Mouse (Mus musculus): ENCODE data around the gene Sema4a. TPM values are rescaled to one million over a fixed set of nuclear protein-coding genes. Genes with fewer than 3 reads are reported as not detected.

The Sema4a gene
- polyA plus RNA-seq, 1 experiment from 2014 or later: 23.1 TPM

- H3K4me1 ChIP-seq: no peaks in the 10 kb centered on the region
- no peak overlapping the region for H3K9ac ChIP-seq
- H3K27me3 ChIP-seq: no peaks in the 10 kb centered on the region
- H3K4me3 ChIP-seq: no peak overlapping the region
- no peak overlapping the region for H3K27ac ChIP-seq
- 93% methylated on average over 6 of the region's 6 CpGs for WGBS
- no peak for ATAC-seq (ENCODE audit: insufficient number of reproducible peaks, low FRiP score, low TSS enrichment, low read depth)
- peaks cover 24% of the 10 kb centered on the region for H3K36me3 ChIP-seq
- no peak overlapping the region for H3K4me2 ChIP-seq
- H3K9me3 ChIP-seq: no peaks in the 10 kb centered on the region
Measured at GRCm38 (mm10) chr3:88395288-88395687, 65.7 kb downstream of the Sema4a start.

- 77% methylated on average over 9 of the region's 9 CpGs for WGBS
- H3K9me3 ChIP-seq: no peaks in the 10 kb centered on the region
- H3K9ac ChIP-seq: no peak overlapping the region
- peaks cover 18% of the 10 kb centered on the region for H3K36me3 ChIP-seq
- H3K4me1 ChIP-seq: no peaks in the 10 kb centered on the region
- H3K27me3 ChIP-seq: no peaks in the 10 kb centered on the region
- ATAC-seq (ENCODE audit: insufficient number of reproducible peaks, low FRiP score, low TSS enrichment, low read depth): no peak
- H3K27ac ChIP-seq: no peak overlapping the region
- H3K4me2 ChIP-seq: no peak overlapping the region
- no peak overlapping the region for H3K4me3 ChIP-seq
Measured at GRCm38 (mm10) chr3:88393776-88394375, 67.1 kb downstream of the Sema4a start.

Small RNA genes within 50 kb of the gene (microRNA-seq; reads per million reads assigned to microRNA genes)
- not detected for gene Mir7011

Other genes starting within 250 kb of the Sema4a start
- 24.1 and 25.6 TPM in 2 replicates for gene Rhbg, start 206.5 kb downstream of the Sema4a start, polyA plus RNA-seq (2015; fragmentation: Nextera tagmentation; extraction: Ambion mirVana)
- gene Gm38392, start 174.0 kb downstream of the Sema4a start, polyA plus RNA-seq (2015; fragmentation: Nextera tagmentation; extraction: Ambion mirVana): 2.0 and 4.1 TPM in 2 replicates
- gene Tsacc, start 164.2 kb downstream of the Sema4a start, polyA plus RNA-seq (2015; fragmentation: Nextera tagmentation; extraction: Ambion mirVana): 9.9 and 12.0 TPM in 2 replicates
- gene Cct3, start 164.1 kb downstream of the Sema4a start, polyA plus RNA-seq (2015; fragmentation: Nextera tagmentation; extraction: Ambion mirVana): 440 and 451 TPM in 2 replicates
- 198 and 199 TPM in 2 replicates for gene Glmp, start 136.2 kb downstream of the Sema4a start, polyA plus RNA-seq (2015; fragmentation: Nextera tagmentation; extraction: Ambion mirVana)
- gene Tmem79, start 125.0 kb downstream of the Sema4a start, polyA plus RNA-seq (2015; fragmentation: Nextera tagmentation; extraction: Ambion mirVana): 36.0 and 37.2 TPM in 2 replicates
- gene Smg5, start 124.9 kb downstream of the Sema4a start, polyA plus RNA-seq (2015; fragmentation: Nextera tagmentation; extraction: Ambion mirVana): 42.7 and 42.9 TPM in 2 replicates
- gene Paqr6, start 96.6 kb downstream of the Sema4a start, polyA plus RNA-seq (2015; fragmentation: Nextera tagmentation; extraction: Ambion mirVana): 16.4 and 16.9 TPM in 2 replicates
- gene Bglap3, start 88.4 kb downstream of the Sema4a start, polyA plus RNA-seq (2015; fragmentation: Nextera tagmentation; extraction: Ambion mirVana): 34.8 and 39.9 TPM in 2 replicates
- 1.5 and 2.4 TPM in 2 replicates for gene Bglap2, start 82.5 kb downstream of the Sema4a start, polyA plus RNA-seq (2015; fragmentation: Nextera tagmentation; extraction: Ambion mirVana)
- 0.88 and 1.7 TPM in 2 replicates for gene Bglap, start 76.7 kb downstream of the Sema4a start, polyA plus RNA-seq (2015; fragmentation: Nextera tagmentation; extraction: Ambion mirVana)
- 94.9 and 106 TPM in 2 replicates for gene Pmf1, start 50.9 kb downstream of the Sema4a start, polyA plus RNA-seq (2015; fragmentation: Nextera tagmentation; extraction: Ambion mirVana)
- gene Slc25a44, start 36.0 kb downstream of the Sema4a start, polyA plus RNA-seq (2015; fragmentation: Nextera tagmentation; extraction: Ambion mirVana): 16.5 and 17.1 TPM in 2 replicates
- 635 and 751 TPM in 2 replicates for gene Lmna, start 48.8 kb upstream of the Sema4a start, polyA plus RNA-seq (2015; fragmentation: Nextera tagmentation; extraction: Ambion mirVana)
- gene Mex3a, start 71.2 kb upstream of the Sema4a start, polyA plus RNA-seq (2015; fragmentation: Nextera tagmentation; extraction: Ambion mirVana): 17.6 and 21.0 TPM in 2 replicates
- gene Rab25, start 87.1 kb upstream of the Sema4a start, polyA plus RNA-seq (2015; fragmentation: Nextera tagmentation; extraction: Ambion mirVana): 144 and 148 TPM in 2 replicates
- gene Lamtor2, start 91.9 kb upstream of the Sema4a start, polyA plus RNA-seq (2015; fragmentation: Nextera tagmentation; extraction: Ambion mirVana): 194 and 207 TPM in 2 replicates
- gene Ubqln4, start 92.6 kb upstream of the Sema4a start, polyA plus RNA-seq (2015; fragmentation: Nextera tagmentation; extraction: Ambion mirVana): 39.6 and 44.1 TPM in 2 replicates
- 347 and 365 TPM in 2 replicates for gene Ssr2, start 114.7 kb upstream of the Sema4a start, polyA plus RNA-seq (2015; fragmentation: Nextera tagmentation; extraction: Ambion mirVana)
- gene Arhgef2, start 144.8 kb upstream of the Sema4a start, polyA plus RNA-seq (2015; fragmentation: Nextera tagmentation; extraction: Ambion mirVana): 84.9 and 97.3 TPM in 2 replicates
- 0.19 TPM in 1 of 2 replicates, not detected in the other for gene Rxfp4, start 192.0 kb upstream of the Sema4a start, polyA plus RNA-seq (2015; fragmentation: Nextera tagmentation; extraction: Ambion mirVana)
- gene Khdc4, start 224.6 kb upstream of the Sema4a start, polyA plus RNA-seq (2015; fragmentation: Nextera tagmentation; extraction: Ambion mirVana): 77.9 and 86.7 TPM in 2 replicates